Mouse (Mus musculus): Measurements from ENCODE around the gene Mier3.

GRCm38 (mm10) chr13:111755377-111755776 lies 74.6 kb downstream of the Mier3 start:
- no peak for TF ChIP-seq POLR2A (IDR thresholded peaks at IDR 0.05; ENCODE audit: borderline replicate concordance, low read depth, low read length)
- no peak for TF ChIP-seq CTCF (IDR thresholded peaks at IDR 0.05; ENCODE audit: low read depth, low read length)

All from bone marrow macrophage, adult 2 months (primary cell).